Mouse (Mus musculus) MEL (cell line): ENCODE measurements around the gene Kif5a. TPM values are rescaled to one million over a fixed set of nuclear protein-coding genes. Genes with fewer than 3 reads are reported as not detected.

Source experiments
- DNase-seq: peaks from one replicate; pipeline ENCODE4 v3.0.0; 2011; ENCODE audit warnings: low read depth, low spot score
- H3K27ac ChIP-seq: 2 replicates; pipeline ENCODE4 v1.5.1; 2012; ENCODE audit warnings: low read depth, mild to moderate bottlenecking, control low read depth, low read length, moderate library complexity; ENCODE audit not compliant: control insufficient read depth
- H3K27me3 ChIP-seq, 2 experiments: fragments of 150-350 bp in 1 of 2; sonication (generic) in 1 of 2; 2 replicates each; pipeline ENCODE4 v1.6.1; 2012; ENCODE audit warnings: low read length in 2 of 2, mild to moderate bottlenecking in 2 of 2, improper control_type of control experiment in 1 of 2, moderate library complexity in 1 of 2; ENCODE audit not compliant: insufficient read depth in 2 of 2, control insufficient read depth in 1 of 2
- H3K36me3 ChIP-seq, 2 experiments: 2 replicates each; pipeline ENCODE4 v1.6.1; 2012 to 2014; ENCODE audit warnings: low read length in 2 of 2, improper control_type of control experiment in 1 of 2, inconsistent platforms in 1 of 2, mild to moderate bottlenecking in 1 of 2; ENCODE audit not compliant: insufficient read depth in 2 of 2, control insufficient read depth in 1 of 2
- H3K4me1 ChIP-seq, 2 experiments: fragments of 150-350 bp in 1 of 2; sonication (generic) in 1 of 2; 2 replicates each; pipeline ENCODE4 v1.6.1; 2012; ENCODE audit warnings: low read length in 2 of 2, improper control_type of control experiment in 1 of 2, mild to moderate bottlenecking in 1 of 2; ENCODE audit not compliant: insufficient read depth in 2 of 2, control insufficient read depth in 1 of 2
- H3K4me3 ChIP-seq, 2 experiments: fragments of 150-350 bp in 1 of 2; sonication (generic) in 1 of 2; 2 replicates each; pipeline ENCODE4 v1.5.1; 2012; ENCODE audit warnings: low read depth in 2 of 2, low read length in 2 of 2, mild to moderate bottlenecking in 2 of 2, moderate library complexity in 2 of 2, control low read depth in 1 of 2, improper control_type of control experiment in 1 of 2; ENCODE audit not compliant: control insufficient read depth in 1 of 2, insufficient read depth in 1 of 2
- H3K79me2 ChIP-seq: 2 replicates; pipeline ENCODE4 v1.6.1; 2012; ENCODE audit warnings: mild to moderate bottlenecking, low read length, moderate library complexity; ENCODE audit not compliant: control insufficient read depth, poor library complexity, insufficient read depth
- H3K9ac ChIP-seq: 2 replicates; pipeline ENCODE4 v1.6.1; 2012; ENCODE audit warnings: low read depth, mild to moderate bottlenecking, control low read depth, low read length, moderate library complexity; ENCODE audit not compliant: control insufficient read depth, poor library complexity, severe bottlenecking
- H3K9me3 ChIP-seq: fragments of 150-350 bp; sonication (generic); replicated peaks from 2 replicates; pipeline ENCODE4 v1.6.1; 2012; ENCODE audit warnings: mild to moderate bottlenecking, low read length, improper control_type of control experiment, moderate library complexity; ENCODE audit not compliant: insufficient read depth
- BHLHE40 ChIP-seq: IDR thresholded peaks from 2 replicates; pipeline ENCODE4 v1.6.1; 2012; ENCODE audit warnings: low read depth, mild to moderate bottlenecking, inconsistent platforms, low read length, improper control_type of control experiment, borderline replicate concordance
- CHD1 ChIP-seq: IDR thresholded peaks from 2 replicates; pipeline ENCODE4 v1.6.1; 2012; ENCODE audit warnings: low read depth, mild to moderate bottlenecking, inconsistent platforms, low read length, improper control_type of control experiment
- CHD2 ChIP-seq: IDR thresholded peaks from 2 replicates; pipeline ENCODE4 v1.6.1; 2011; ENCODE audit warnings: low read length, improper control_type of control experiment
- CTCF ChIP-seq, 3 experiments: IDR thresholded peaks in 2 of 3; conservative IDR thresholded peaks in 1 of 3; 2 replicates each; pipeline ENCODE4 v1.5.1; 2011 to 2012; ENCODE audit warnings: low read length in 3 of 3, low read depth in 2 of 3, mild to moderate bottlenecking in 2 of 3, improper control_type of control experiment in 1 of 3, inconsistent platforms in 1 of 3, mixed read lengths in 1 of 3, moderate library complexity in 1 of 3; ENCODE audit not compliant: control insufficient read depth in 1 of 3, insufficient read depth in 1 of 3, poor library complexity in 1 of 3, severe bottlenecking in 1 of 3
- EP300 ChIP-seq, 2 experiments: IDR thresholded peaks; 2 replicates each; pipeline ENCODE4 v1.6.1; 2011; ENCODE audit warnings: improper control_type of control experiment in 2 of 2, low read length in 2 of 2, low read depth in 1 of 2, mild to moderate bottlenecking in 1 of 2
- ETS1 ChIP-seq: IDR thresholded peaks from 2 replicates; pipeline ENCODE4 v1.6.1; 2012; ENCODE audit warnings: low read depth, mild to moderate bottlenecking, inconsistent platforms, low read length, improper control_type of control experiment, moderate library complexity
- GABPA ChIP-seq: IDR thresholded peaks from 2 replicates; pipeline ENCODE4 v1.6.1; 2012; ENCODE audit warnings: low read depth, mild to moderate bottlenecking, inconsistent platforms, low read length, improper control_type of control experiment, moderate library complexity
- GATA1 ChIP-seq: IDR thresholded peaks from 2 replicates; pipeline ENCODE4 v1.6.1; 2011; ENCODE audit warnings: low read depth, low read length, improper control_type of control experiment
- HCFC1 ChIP-seq: IDR thresholded peaks from 2 replicates; pipeline ENCODE4 v1.6.1; 2012; ENCODE audit warnings: low read depth, mild to moderate bottlenecking, inconsistent platforms, low read length, improper control_type of control experiment, moderate library complexity
- JUND ChIP-seq: IDR thresholded peaks from 2 replicates; pipeline ENCODE4 v1.6.1; 2011; ENCODE audit warnings: low read depth, mild to moderate bottlenecking, improper control_type of control experiment, low read length
- KAT2A ChIP-seq: conservative IDR thresholded peaks from 2 replicates; pipeline ENCODE4 v1.6.1; 2012; ENCODE audit warnings: low read depth, low read length, improper control_type of control experiment, inconsistent platforms
- MAFK ChIP-seq: IDR thresholded peaks from 2 replicates; pipeline ENCODE4 v1.6.1; 2011; ENCODE audit warnings: low read depth, mild to moderate bottlenecking, low read length, improper control_type of control experiment, borderline replicate concordance
- MAX ChIP-seq: IDR thresholded peaks from 2 replicates; pipeline ENCODE4 v1.6.1; 2011; ENCODE audit warnings: low read length, improper control_type of control experiment
- MYB ChIP-seq: IDR thresholded peaks from 2 replicates; pipeline ENCODE4 v1.6.1; 2011; ENCODE audit warnings: mild to moderate bottlenecking, low read depth, low read length, improper control_type of control experiment
- MYC ChIP-seq: IDR thresholded peaks from 2 replicates; pipeline ENCODE4 v1.6.1; 2011; ENCODE audit warnings: low read depth, mild to moderate bottlenecking, low read length, improper control_type of control experiment, moderate library complexity
- NELFE ChIP-seq: IDR thresholded peaks from 2 replicates; pipeline ENCODE4 v1.6.1; 2011; ENCODE audit warnings: low read depth, low read length, improper control_type of control experiment
- NRF1 ChIP-seq: IDR thresholded peaks from 2 replicates; pipeline ENCODE4 v1.6.1; 2014; ENCODE audit warnings: low read depth, mild to moderate bottlenecking, inconsistent platforms, low read length, improper control_type of control experiment, moderate library complexity; ENCODE audit not compliant: poor library complexity, insufficient read depth, severe bottlenecking
- POLR2AphosphoS5 ChIP-seq: IDR thresholded peaks from 2 replicates; pipeline ENCODE4 v1.6.1; 2012; ENCODE audit warnings: low read depth, borderline replicate concordance, mild to moderate bottlenecking, inconsistent platforms, low read length, moderate library complexity, mixed read lengths
- RAD21 ChIP-seq: IDR thresholded peaks from 2 replicates; pipeline ENCODE4 v1.6.1; 2011; ENCODE audit warnings: mild to moderate bottlenecking, low read depth, low read length, improper control_type of control experiment
- TAL1 ChIP-seq: IDR thresholded peaks from 2 replicates; pipeline ENCODE4 v1.6.1; 2012; ENCODE audit warnings: mild to moderate bottlenecking, inconsistent platforms, low read length, moderate library complexity, mixed read lengths
- TBP ChIP-seq: IDR thresholded peaks from 2 replicates; pipeline ENCODE4 v1.8.0; 2011; ENCODE audit warnings: low read depth, low read length, improper control_type of control experiment
- TCF12 ChIP-seq: IDR thresholded peaks from 2 replicates; pipeline ENCODE4 v1.6.1; 2014; ENCODE audit warnings: low read depth, mild to moderate bottlenecking, inconsistent platforms, low read length, improper control_type of control experiment, moderate library complexity
- UBTF ChIP-seq: IDR thresholded peaks from 2 replicates; pipeline ENCODE4 v1.6.1; 2012; ENCODE audit warnings: low read depth, mild to moderate bottlenecking, inconsistent platforms, low read length, improper control_type of control experiment, moderate library complexity, borderline replicate concordance; ENCODE audit not compliant: insufficient read depth
- ZC3H11A ChIP-seq: IDR thresholded peaks from 2 replicates; pipeline ENCODE4 v1.6.1; 2012; ENCODE audit warnings: low read depth, mild to moderate bottlenecking, inconsistent platforms, low read length, improper control_type of control experiment
- ZKSCAN1 ChIP-seq: IDR thresholded peaks from 2 replicates; pipeline ENCODE4 v1.6.1; 2012; ENCODE audit warnings: low read depth, mild to moderate bottlenecking, inconsistent platforms, low read length, improper control_type of control experiment, moderate library complexity
- ZMIZ1 ChIP-seq: IDR thresholded peaks from 2 replicates; pipeline ENCODE4 v1.6.1; 2012; ENCODE audit warnings: low read depth, mild to moderate bottlenecking, inconsistent platforms, low read length, improper control_type of control experiment, moderate library complexity
- polyA plus RNA-seq, 2 experiments: library from polyadenylated mRNA; stranded (reverse) in 1 of 2; unstranded in 1 of 2; fragments of >175 nt in 1 of 2; fragments of >200 nt in 1 of 2; gene quantifications; 2 replicates each; pipeline versions ENCODE4 v1.2.1 to v1.2.4; 2012; ENCODE audit warnings: low replicate concordance in 2 of 2, low read depth in 1 of 2; ENCODE audit not compliant: insufficient read length in 2 of 2, insufficient read depth in 1 of 2, missing spikeins in 1 of 2
- total RNA-seq: library from RNA; depleted of rRNA; stranded (reverse); fragments of 300-350 nt; gene quantifications from 2 replicates; pipeline ENCODE4 v1.2.3, GENCODE M21; 2012

Gene Kif5a
- total and polyA plus RNA-seq, 3 experiments, result 0.42 to 1.3 TPM; not detected in 1

DNA sequence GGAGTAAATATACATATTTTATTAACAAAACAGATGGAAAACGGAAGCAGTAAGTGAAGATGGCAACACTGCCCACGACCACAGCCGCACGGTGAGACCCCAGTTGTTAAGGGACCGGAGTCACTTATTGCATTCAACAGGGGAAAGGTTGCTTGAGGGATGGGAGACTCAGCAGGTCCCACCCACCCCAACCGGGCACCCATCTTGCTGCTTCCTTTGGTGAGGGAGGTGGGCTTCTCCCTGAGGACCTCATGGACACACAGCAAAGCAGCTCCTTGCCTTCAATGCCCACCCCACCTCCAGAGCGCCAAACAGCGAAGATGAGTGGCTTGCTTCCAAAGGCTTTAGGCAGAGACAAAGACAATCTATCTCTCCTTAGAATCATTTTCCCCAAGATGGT is 66.0 kb downstream of the Kif5a start:
- Histone ChIP-seq H3K79me2 (peaks cover 5% of the 10 kb centered on the region; the same call in 1 of the 2 replicates), H3K9ac (no peak overlapping the region), H3K27me3 (no peaks in the 10 kb centered on the region), H3K27ac (no peak overlapping the region), H3K4me3 (no peak overlapping the region), H3K9me3 (no peaks in the 10 kb centered on the region), H3K4me1 (peaks cover 2 to 11% of the 10 kb centered on the region in 2 experiments; a peak in 3 of 4 replicates), H3K36me3 (peaks cover 4 to 12% of the 10 kb centered on the region in 2 experiments)
- TF ChIP-seq JUND, result no peak
- TF ChIP-seq UBTF, result no peak
- TF ChIP-seq ETS1, result no peak
- no peak for TF ChIP-seq MAX
- no peak for TF ChIP-seq KAT2A
- no peak for TF ChIP-seq POLR2AphosphoS5
- TF ChIP-seq NRF1, result no peak
- no peak for TF ChIP-seq TCF12
- TF ChIP-seq MYC, result no peak
- no peak for TF ChIP-seq GATA1
- TF ChIP-seq TBP, result no peak
- TF ChIP-seq TAL1, result no peak
- TF ChIP-seq ZMIZ1, result no peak
- TF ChIP-seq MAFK, result no peak
- no peak for TF ChIP-seq CHD1
- no peak for DNase-seq

DNA sequence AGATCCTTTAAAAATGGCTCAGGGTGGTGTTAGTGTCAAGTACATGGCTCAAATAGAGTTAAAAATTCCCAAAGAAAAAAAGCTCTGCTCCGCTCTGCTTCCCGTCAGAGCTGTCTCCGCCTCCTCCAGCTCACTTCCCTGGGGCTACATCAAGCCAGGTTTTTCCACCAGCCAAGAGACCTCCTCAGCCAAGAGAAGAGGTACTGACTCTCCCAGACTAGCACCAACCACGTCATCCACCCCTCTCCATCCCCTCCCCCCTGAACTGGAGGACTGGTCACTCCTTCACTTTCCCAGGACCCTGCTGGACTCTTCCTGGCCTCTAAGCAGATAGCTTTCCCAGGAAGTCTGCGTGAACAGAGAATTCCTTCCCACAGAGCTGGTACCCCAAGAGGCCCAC is 66.8 kb downstream of the Kif5a start:
- no peak for DNase-seq
- Histone ChIP-seq H3K27me3 (no peaks in the 10 kb centered on the region), H3K9me3 (no peaks in the 10 kb centered on the region), H3K4me1 (peaks cover 2 to 15% of the 10 kb centered on the region in 2 experiments; a peak in 3 of 4 replicates), H3K9ac (no peak overlapping the region), H3K79me2 (peaks cover 5% of the 10 kb centered on the region; the same call in 1 of the 2 replicates), H3K4me3 (no peak overlapping the region), H3K36me3 (peaks cover 3 to 16% of the 10 kb centered on the region in 2 experiments), H3K27ac (no peak overlapping the region)
- TF ChIP-seq CTCF (IDR thresholded peaks at IDR 0.05 in 2 of 3, conservative IDR thresholded peaks at IDR 0.05 in 1 of 3; ENCODE audit: control insufficient read depth in 1 of 3, insufficient read depth in 1 of 3, low read depth in 2 of 3, low read length in 3 of 3, poor library complexity in 1 of 3, severe bottlenecking in 1 of 3) (no peak), ZKSCAN1 (no peak), RAD21 (no peak), TBP (no peak), GABPA (no peak), MYC (no peak), BHLHE40 (no peak), TAL1 (no peak), EP300 (IDR thresholded peaks at IDR 0.05; ENCODE audit: low read depth in 1 of 2, low read length in 2 of 2) (no peak), ZC3H11A (no peak), ETS1 (no peak), KAT2A (no peak), HCFC1 (no peak), NELFE (no peak), MYB (no peak), CHD2 (no peak)
